Mouse (Mus musculus) neural tube, embryonic 11.5 days (tissue): Measurements from ENCODE around the gene Bcl10. TPM values are rescaled to one million over a fixed set of nuclear protein-coding genes. Genes with fewer than 3 reads are reported as not detected.
"Not testable (repeated sequence)": the region's sequence is repeated elsewhere in the genome, so short reads cannot be mapped to it uniquely, and the experiment has no call there.

Source experiments
- ATAC-seq: fragments of 200-750 bp; cut with Nextera tagmentation; 2 replicates; pipeline ENCODE4 v1.8.0; 2017; ENCODE audit warnings: moderate number of reproducible peaks, mild to moderate bottlenecking, moderate TSS enrichment, moderate library complexity; ENCODE audit not compliant: insufficient read depth, low FRiP score, low TSS enrichment
- DNase-seq: peaks from one replicate; pipeline ENCODE4 v3.0.0-alpha.2; 2015; ENCODE audit warnings: low spot score
- H3K27ac ChIP-seq: fragments of 300-500 bp; sonication (generic); 2 replicates; pipeline ENCODE4 v1.5.1; 2014; ENCODE audit warnings: low read depth, mild to moderate bottlenecking, low read length
- H3K27me3 ChIP-seq: fragments of 300-500 bp; sonication (generic); 2 replicates; pipeline ENCODE4 v1.6.1; 2014; ENCODE audit warnings: mild to moderate bottlenecking, low read length, mixed read lengths; ENCODE audit not compliant: control insufficient read depth, insufficient read depth
- H3K36me3 ChIP-seq: fragments of 300-500 bp; sonication (generic); 2 replicates; pipeline ENCODE4 v1.6.1; 2014; ENCODE audit warnings: mild to moderate bottlenecking, low read length, moderate library complexity, mixed read lengths; ENCODE audit not compliant: control insufficient read depth, insufficient read depth
- H3K4me1 ChIP-seq: fragments of 300-500 bp; sonication (generic); 2 replicates; pipeline ENCODE4 v1.6.1; 2014; ENCODE audit warnings: low read length, mixed read lengths; ENCODE audit not compliant: control insufficient read depth, insufficient read depth
- H3K4me2 ChIP-seq: fragments of 300-500 bp; sonication (generic); 2 replicates; pipeline ENCODE4 v1.6.1; 2014; ENCODE audit warnings: low read depth, mild to moderate bottlenecking, moderate library complexity
- H3K4me3 ChIP-seq: fragments of 300-500 bp; sonication (generic); 2 replicates; pipeline ENCODE4 v1.5.1; 2014; ENCODE audit warnings: low read depth, low read length
- H3K9ac ChIP-seq: fragments of 300-500 bp; sonication (generic); 2 replicates; pipeline ENCODE4 v1.6.1; 2014; ENCODE audit warnings: mild to moderate bottlenecking, low read length
- H3K9me3 ChIP-seq: fragments of 300-500 bp; sonication (generic); 2 replicates; pipeline ENCODE4 v1.6.1; 2016; ENCODE audit warnings: low read length; ENCODE audit not compliant: control insufficient read depth
- WGBS: fragments of 180-500 bp; shearing (Covaris S2); extraction: QIAGEN DNeasy Blood & Tissue Kit; methylation state at CpG from one replicate; pipeline ENCODE4 v1.1.7; 2014; 5-methylcytosine and 5-hydroxymethylcytosine counted together
- polyA plus RNA-seq: library from polyadenylated mRNA; unstranded; fragments of >200 nt; fragmentation: Nextera tagmentation; extraction: Ambion mirVana; gene quantifications from 2 replicates; pipeline ENCODE4 v1.2.1, GENCODE M21; 2014

The Bcl10 gene
- 55.4 and 56.4 TPM in 2 replicates for polyA plus RNA-seq

DNA sequence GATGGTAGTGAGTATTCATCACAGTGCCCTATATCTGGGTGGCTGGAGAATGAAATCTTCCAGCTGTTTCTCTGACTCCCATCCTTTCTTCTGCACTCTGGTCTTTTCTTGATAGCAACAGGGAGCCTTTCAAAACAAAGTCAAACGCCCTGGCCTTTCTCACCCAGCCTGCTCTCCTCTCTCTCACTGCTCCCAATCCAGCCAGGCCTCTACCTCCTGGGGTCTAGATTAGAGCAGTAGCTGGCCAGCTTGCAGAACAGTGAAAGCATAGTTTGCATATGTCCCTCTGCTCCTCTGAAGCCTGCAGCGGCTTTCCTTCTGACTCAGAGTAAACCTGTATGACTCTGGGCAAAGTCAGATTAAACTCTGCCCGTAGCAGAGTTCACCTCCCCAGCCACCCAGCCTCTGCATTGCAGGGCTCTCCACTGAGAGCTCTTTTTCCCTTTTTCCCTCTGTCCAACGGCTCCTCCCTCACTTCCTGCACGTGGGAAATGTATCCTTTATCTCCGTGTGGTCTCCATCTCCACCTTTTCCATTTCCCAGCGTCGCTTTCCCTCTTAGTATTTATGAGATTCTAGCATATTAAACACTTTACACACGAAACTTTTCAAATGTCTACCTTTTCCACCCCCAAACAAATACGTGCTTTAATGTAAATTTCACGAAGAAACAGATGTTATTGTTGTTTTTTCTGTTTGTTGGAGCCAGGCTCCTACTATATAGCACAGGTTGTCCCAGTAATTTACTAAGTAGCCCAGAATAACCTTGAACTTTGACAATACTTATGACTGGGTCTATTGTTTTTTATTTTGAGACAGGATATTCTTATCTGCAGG is at the start of gene Bcl10:
Bcl10 (plus strand) TSS at position 786 of the 836 bp plus-strand sequence.
- no peak within 1 kb of the TSS for H3K27ac ChIP-seq
- H3K9me3 ChIP-seq, result no peaks in the 10 kb centered on the region
- ATAC-seq (no peak), DNase-seq (no peak)
- H3K27me3 ChIP-seq, result no peaks in the 10 kb centered on the region
- H3K4me1 ChIP-seq, result peaks cover 6% of the 10 kb centered on the region
- peak within 1 kb of the TSS; percentile 52 for H3K4me2 ChIP-seq
- H3K4me3 ChIP-seq, result peak within 1 kb of the TSS; percentile 26
- no peaks in the 10 kb centered on the region for H3K36me3 ChIP-seq
- WGBS, result 39% methylated on average over 11 of the region's 11 CpGs
- H3K9ac ChIP-seq, result 0 out of 2 replicates have a peak within 1 kb of the TSS, but pooled peaks have one; percentile 26

DNA sequence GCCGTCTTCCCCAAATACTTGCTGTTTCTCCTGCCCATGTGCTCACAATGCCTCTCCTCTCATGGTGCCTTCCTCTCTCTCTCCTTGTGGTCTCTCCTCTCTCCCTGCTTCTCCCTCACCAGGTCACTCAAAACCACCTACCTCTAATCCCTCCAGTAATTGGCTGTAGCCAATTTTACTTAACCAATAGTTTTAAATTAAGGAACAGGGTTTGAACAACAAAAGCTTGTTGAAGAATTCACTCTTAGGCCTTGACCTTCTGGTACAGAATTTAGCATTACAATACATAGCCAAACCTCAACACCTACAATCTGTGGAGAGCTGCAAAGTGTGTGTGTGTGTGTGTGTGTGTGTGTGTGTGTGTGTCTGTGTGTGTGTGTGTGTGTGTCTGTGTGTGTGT is 49.3 kb upstream of the Bcl10 start:
- no peaks in the 10 kb centered on the region for H3K9me3 ChIP-seq
- DNase-seq, result no peak
- H3K27ac ChIP-seq, result no peak overlapping the region
- no peak for ATAC-seq
- WGBS, result 87% methylated on average over 1 of the region's 1 CpGs
- H3K4me1 ChIP-seq, result no peaks in the 10 kb centered on the region
- H3K27me3 ChIP-seq, result no peaks in the 10 kb centered on the region
- no peak overlapping the region for H3K4me3 ChIP-seq
- H3K36me3 ChIP-seq, result no peaks in the 10 kb centered on the region
- no peak overlapping the region for H3K9ac ChIP-seq
- H3K4me2 ChIP-seq, result no peak overlapping the region

DNA sequence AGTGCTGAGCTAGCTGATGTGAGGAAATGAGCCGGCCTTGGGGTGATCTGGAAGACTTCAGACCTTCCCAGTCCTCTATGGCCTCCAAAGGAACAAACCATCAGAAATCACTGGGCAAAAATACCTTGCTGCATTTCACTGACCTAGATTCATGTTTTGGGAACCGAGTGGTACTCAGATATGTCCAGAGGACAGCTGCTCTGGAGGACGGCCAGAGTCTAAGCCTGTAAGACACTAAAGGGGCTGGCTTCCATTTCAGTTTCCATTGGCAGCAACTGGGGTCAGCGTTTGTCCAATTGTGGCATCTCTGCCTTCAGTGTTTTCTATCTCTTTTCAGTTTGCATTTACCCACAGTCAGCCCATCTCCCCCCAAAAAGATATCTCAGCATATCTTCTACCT is 48.5 kb upstream of the Bcl10 start:
- 87% methylated on average over 4 of the region's 4 CpGs for WGBS
- Histone ChIP-seq H3K4me3 (no peak overlapping the region), H3K27me3 (no peaks in the 10 kb centered on the region)

GRCm38 (mm10) chr3:145876120-145876519 is 46.5 kb upstream of the Bcl10 start:
- H3K27me3 ChIP-seq, result no peaks in the 10 kb centered on the region

More for the DNA sequence above, 48.5 kb upstream of the Bcl10 start:
- no peak overlapping the region for H3K27ac ChIP-seq
- H3K4me2 ChIP-seq, result no peak overlapping the region
- H3K36me3 ChIP-seq, result no peaks in the 10 kb centered on the region
- no peak for DNase-seq
- ATAC-seq, result no peak
- no peaks in the 10 kb centered on the region for H3K9me3 ChIP-seq
- no peak overlapping the region for H3K9ac ChIP-seq
- no peaks in the 10 kb centered on the region for H3K4me1 ChIP-seq

DNA sequence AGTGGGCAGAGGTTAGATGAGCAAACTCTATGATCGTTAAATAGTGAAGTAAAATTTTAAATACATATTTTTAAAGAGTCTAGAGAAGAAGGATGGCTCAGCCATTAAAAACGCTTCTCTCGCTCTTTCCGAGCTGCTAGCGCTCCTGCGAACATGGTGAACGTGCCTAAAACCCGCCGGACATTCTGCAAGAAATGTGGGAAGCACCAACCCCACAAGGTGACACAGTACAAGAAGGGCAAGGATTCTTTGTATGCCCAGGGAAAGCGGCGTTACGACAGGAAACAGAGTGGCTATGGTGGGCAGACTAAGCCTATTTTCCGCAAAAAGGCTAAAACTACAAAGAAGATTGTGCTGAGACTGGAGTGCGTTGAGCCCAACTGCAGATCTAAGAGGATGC is 43.7 kb upstream of the Bcl10 start:
- not testable (repeated sequence) for H3K27me3 ChIP-seq, H3K9ac ChIP-seq, H3K36me3 ChIP-seq, H3K27ac ChIP-seq, H3K9me3 ChIP-seq, H3K4me1 ChIP-seq, ATAC-seq, H3K4me2 ChIP-seq, H3K4me3 ChIP-seq, DNase-seq
- 92% methylated on average over 13 of the region's 14 CpGs for WGBS

More at GRCm38 (mm10) chr3:145876120-145876519, 46.5 kb upstream of the Bcl10 start:
- 92% methylated on average over 11 of the region's 11 CpGs for WGBS
- Histone ChIP-seq H3K9me3 (no peaks in the 10 kb centered on the region), H3K4me3 (no peak overlapping the region), H3K27ac (no peak overlapping the region), H3K4me2 (no peak overlapping the region), H3K36me3 (no peaks in the 10 kb centered on the region), H3K9ac (no peak overlapping the region), H3K4me1 (no peaks in the 10 kb centered on the region)
- no peak for ATAC-seq
- no peak for DNase-seq

- Histone ChIP-seq H3K9ac (no peak overlapping the region), H3K4me3 (no peak overlapping the region), H3K9me3 (no peaks in the 10 kb centered on the region), H3K36me3 (no peaks in the 10 kb centered on the region), H3K4me2 (no peak overlapping the region), H3K4me1 (no peaks in the 10 kb centered on the region), H3K27me3 (no peaks in the 10 kb centered on the region), H3K27ac (no peak overlapping the region)
- ATAC-seq, result no peak
- no peak for DNase-seq
- 77% methylated on average over 1 of the region's 1 CpGs for WGBS
These were observed 42.3 kb upstream of the Bcl10 start for GRCm38 (mm10) chr3:145880335-145880734.

GRCm38 (mm10) chr3:145882076-145882874 is 40.3 kb upstream of the Bcl10 start:
- Histone ChIP-seq H3K9ac (no peak overlapping the region), H3K4me3 (no peak overlapping the region), H3K27me3 (no peaks in the 10 kb centered on the region), H3K27ac (no peak overlapping the region), H3K36me3 (no peaks in the 10 kb centered on the region), H3K4me1 (no peaks in the 10 kb centered on the region), H3K9me3 (no peaks in the 10 kb centered on the region), H3K4me2 (no peak overlapping the region)
- DNase-seq, result no peak
- WGBS, result 84% methylated on average over 15 of the region's 15 CpGs
- ATAC-seq, result no peak

- no peaks in the 10 kb centered on the region for H3K9me3 ChIP-seq
- H3K27me3 ChIP-seq, result no peaks in the 10 kb centered on the region
- no peak for ATAC-seq
- H3K36me3 ChIP-seq, result no peaks in the 10 kb centered on the region
- no peak overlapping the region for H3K9ac ChIP-seq
- WGBS, result 85% methylated on average over 2 of the region's 2 CpGs
- no peak overlapping the region for H3K4me2 ChIP-seq
- DNase-seq, result no peak
- no peak overlapping the region for H3K27ac ChIP-seq
- H3K4me1 ChIP-seq, result no peaks in the 10 kb centered on the region
- H3K4me3 ChIP-seq, result no peak overlapping the region
These were observed 39.4 kb upstream of the Bcl10 start for GRCm38 (mm10) chr3:145883233-145883632.
